Mouse (Mus musculus) liver, embryonic 13.5 days (tissue): ENCODE data around the gene Cntnap2. TPM values are rescaled to one million over a fixed set of nuclear protein-coding genes. Genes with fewer than 3 reads are reported as not detected.

Experiments
- ATAC-seq: fragments of 200-750 bp; cut with Nextera tagmentation; 2 replicates; pipeline ENCODE4 v1.8.0; 2017; ENCODE audit warnings: low read depth, mild to moderate bottlenecking, moderate number of reproducible peaks, moderate library complexity
- DNase-seq: peaks from one replicate; pipeline ENCODE4 v3.0.0; 2022
- H3K27ac ChIP-seq: fragments of 300-500 bp; sonication (generic); 2 replicates; pipeline ENCODE4 v1.5.1; 2015; ENCODE audit warnings: moderate library complexity, mild to moderate bottlenecking, inconsistent platforms
- H3K27me3 ChIP-seq: fragments of 300-500 bp; sonication (generic); 2 replicates; pipeline ENCODE4 v1.6.1; 2015; ENCODE audit warnings: mild to moderate bottlenecking, inconsistent platforms
- H3K36me3 ChIP-seq: fragments of 300-500 bp; sonication (generic); 2 replicates; pipeline ENCODE4 v1.6.1; 2015; ENCODE audit warnings: mild to moderate bottlenecking, inconsistent platforms
- H3K4me1 ChIP-seq: fragments of 300-500 bp; sonication (generic); replicated peaks from 2 replicates; pipeline ENCODE4 v1.6.1; 2015; ENCODE audit warnings: inconsistent platforms
- H3K4me2 ChIP-seq: fragments of 300-500 bp; sonication (generic); 2 replicates; pipeline ENCODE4 v1.6.1; 2015; ENCODE audit warnings: inconsistent platforms, mild to moderate bottlenecking, moderate library complexity
- H3K4me3 ChIP-seq: fragments of 300-500 bp; sonication (generic); replicated peaks from 2 replicates; pipeline ENCODE4 v1.5.1; 2015; ENCODE audit warnings: mild to moderate bottlenecking, inconsistent platforms
- H3K9ac ChIP-seq: fragments of 300-500 bp; sonication (generic); 2 replicates; pipeline ENCODE4 v1.6.1; 2015; ENCODE audit warnings: mild to moderate bottlenecking, inconsistent platforms
- H3K9me3 ChIP-seq: fragments of 300-500 bp; sonication (generic); replicated peaks from 2 replicates; pipeline ENCODE4 v1.6.1; 2016; ENCODE audit warnings: inconsistent platforms
- WGBS: fragments of 180-500 bp; shearing (Covaris S2); methylation state at CpG from one replicate; pipeline ENCODE4 v1.1.7; 2015; ENCODE audit not compliant: insufficient replicate concordance; 5-methylcytosine and 5-hydroxymethylcytosine counted together
- polyA plus RNA-seq: library from polyadenylated mRNA; unstranded; fragments of >200 nt; fragmentation: Nextera tagmentation; extraction: Ambion mirVana; gene quantifications from 2 replicates; pipeline ENCODE4 v1.2.1, GENCODE M21; 2015

Gene Cntnap2
- polyA plus RNA-seq, 1 experiment from 2014 or later, result 0.78 TPM

- 35% methylated on average over 2 of the region's 2 CpGs for WGBS
- Histone ChIP-seq H3K9ac (no peak overlapping the region), H3K4me3 (no peak overlapping the region), H3K4me1 (no peaks in the 10 kb centered on the region), H3K36me3 (no peaks in the 10 kb centered on the region), H3K27me3 (no peaks in the 10 kb centered on the region), H3K4me2 (no peak overlapping the region), H3K9me3 (no peaks in the 10 kb centered on the region), H3K27ac (no peak overlapping the region)
- DNase-seq (no peak), ATAC-seq (no peak)
Observed at GRCm38 (mm10) chr6:46716576-46716975, 1657.4 kb downstream of the Cntnap2 start.

GRCm38 (mm10) chr6:46733794-46734193 lies 1674.6 kb downstream of the Cntnap2 start:
- Histone ChIP-seq H3K4me2 (no peak overlapping the region), H3K4me1 (no peaks in the 10 kb centered on the region), H3K9me3 (no peaks in the 10 kb centered on the region), H3K9ac (no peak overlapping the region), H3K27me3 (no peaks in the 10 kb centered on the region), H3K4me3 (no peak overlapping the region), H3K36me3 (no peaks in the 10 kb centered on the region), H3K27ac (no peak overlapping the region)
- ATAC-seq, result no peak
- DNase-seq, result no peak

- Histone ChIP-seq H3K4me3 (no peak overlapping the region), H3K4me2 (no peak overlapping the region), H3K27me3 (no peaks in the 10 kb centered on the region), H3K9ac (no peak overlapping the region), H3K4me1 (no peaks in the 10 kb centered on the region), H3K9me3 (no peaks in the 10 kb centered on the region), H3K27ac (no peak overlapping the region), H3K36me3 (no peaks in the 10 kb centered on the region)
- ATAC-seq (no peak), DNase-seq (no peak)
Observed at GRCm38 (mm10) chr6:46748448-46748847, 1689.3 kb downstream of the Cntnap2 start.

GRCm38 (mm10) chr6:46763481-46763880 lies 1704.3 kb downstream of the Cntnap2 start:
- DNase-seq (no peak), ATAC-seq (no peak)
- no peak overlapping the region for H3K27ac ChIP-seq
- H3K9me3 ChIP-seq, result no peaks in the 10 kb centered on the region
- H3K4me1 ChIP-seq, result no peaks in the 10 kb centered on the region
- no peak overlapping the region for H3K9ac ChIP-seq
- H3K4me3 ChIP-seq, result no peak overlapping the region
- no peaks in the 10 kb centered on the region for H3K36me3 ChIP-seq
- H3K27me3 ChIP-seq, result no peaks in the 10 kb centered on the region
- 64% methylated on average over 3 of the region's 3 CpGs for WGBS
- H3K4me2 ChIP-seq, result no peak overlapping the region

GRCm38 (mm10) chr6:46774529-46774928 lies 1715.4 kb downstream of the Cntnap2 start:
- no peaks in the 10 kb centered on the region for H3K27me3 ChIP-seq
- DNase-seq, result no peak
- H3K27ac ChIP-seq, result no peak overlapping the region
- H3K4me3 ChIP-seq, result no peak overlapping the region
- no peaks in the 10 kb centered on the region for H3K36me3 ChIP-seq
- no peak overlapping the region for H3K4me2 ChIP-seq
- no peak overlapping the region for H3K9ac ChIP-seq
- ATAC-seq, result no peak
- H3K9me3 ChIP-seq, result no peaks in the 10 kb centered on the region
- no peaks in the 10 kb centered on the region for H3K4me1 ChIP-seq

GRCm38 (mm10) chr6:46802264-46803110 lies 1743.3 kb downstream of the Cntnap2 start:
- H3K27ac ChIP-seq, result no peak overlapping the region
- H3K9me3 ChIP-seq, result no peaks in the 10 kb centered on the region
- no peaks in the 10 kb centered on the region for H3K27me3 ChIP-seq
- H3K4me1 ChIP-seq, result no peaks in the 10 kb centered on the region
- no peak for DNase-seq
- no peak overlapping the region for H3K9ac ChIP-seq
- WGBS, result 23% methylated on average over 4 of the region's 4 CpGs
- ATAC-seq, result no peak
- no peak overlapping the region for H3K4me2 ChIP-seq
- H3K4me3 ChIP-seq, result no peak overlapping the region
- no peaks in the 10 kb centered on the region for H3K36me3 ChIP-seq

GRCm38 (mm10) chr6:46856635-46857034 lies 1797.5 kb downstream of the Cntnap2 start:
- H3K36me3 ChIP-seq, result no peaks in the 10 kb centered on the region
- no peaks in the 10 kb centered on the region for H3K4me1 ChIP-seq
- H3K4me3 ChIP-seq, result no peak overlapping the region
- H3K9me3 ChIP-seq, result no peaks in the 10 kb centered on the region
- no peak overlapping the region for H3K27ac ChIP-seq
- no peaks in the 10 kb centered on the region for H3K27me3 ChIP-seq
- DNase-seq, result no peak
- WGBS, result 51% methylated on average over 3 of the region's 3 CpGs
- ATAC-seq, result no peak
- H3K4me2 ChIP-seq, result no peak overlapping the region
- no peak overlapping the region for H3K9ac ChIP-seq

- ATAC-seq (no peak), DNase-seq (no peak)
- no peak overlapping the region for H3K4me3 ChIP-seq
- no peak overlapping the region for H3K27ac ChIP-seq
- H3K9me3 ChIP-seq, result no peaks in the 10 kb centered on the region
- H3K4me2 ChIP-seq, result no peak overlapping the region
- no peaks in the 10 kb centered on the region for H3K4me1 ChIP-seq
- no peaks in the 10 kb centered on the region for H3K36me3 ChIP-seq
- no peak overlapping the region for H3K9ac ChIP-seq
- 13% methylated on average over 5 of the region's 5 CpGs for WGBS
- H3K27me3 ChIP-seq, result no peaks in the 10 kb centered on the region
Observed at GRCm38 (mm10) chr6:46861076-46861475, 1801.9 kb downstream of the Cntnap2 start.

- no peaks in the 10 kb centered on the region for H3K4me1 ChIP-seq
- no peaks in the 10 kb centered on the region for H3K36me3 ChIP-seq
- DNase-seq (no peak), ATAC-seq (no peak)
- no peak overlapping the region for H3K9ac ChIP-seq
- H3K27ac ChIP-seq, result no peak overlapping the region
- H3K27me3 ChIP-seq, result no peaks in the 10 kb centered on the region
- H3K4me3 ChIP-seq, result no peak overlapping the region
- H3K4me2 ChIP-seq, result no peak overlapping the region
- no peaks in the 10 kb centered on the region for H3K9me3 ChIP-seq
Observed at GRCm38 (mm10) chr6:46866317-46866716, 1807.2 kb downstream of the Cntnap2 start.

- H3K36me3 ChIP-seq, result no peaks in the 10 kb centered on the region
- H3K9me3 ChIP-seq, result no peaks in the 10 kb centered on the region
- H3K4me2 ChIP-seq, result no peak overlapping the region
- no peak overlapping the region for H3K27ac ChIP-seq
- H3K9ac ChIP-seq, result no peak overlapping the region
- WGBS, result 30% methylated on average over 2 of the region's 2 CpGs
- H3K27me3 ChIP-seq, result no peaks in the 10 kb centered on the region
- DNase-seq, result no peak
- no peaks in the 10 kb centered on the region for H3K4me1 ChIP-seq
- no peak for ATAC-seq
- H3K4me3 ChIP-seq, result no peak overlapping the region
Observed at GRCm38 (mm10) chr6:46886230-46886629, 1827.1 kb downstream of the Cntnap2 start.

GRCm38 (mm10) chr6:46909167-46909566 lies 1850.0 kb downstream of the Cntnap2 start:
- Histone ChIP-seq H3K4me2 (no peak overlapping the region), H3K4me1 (no peaks in the 10 kb centered on the region), H3K27me3 (no peaks in the 10 kb centered on the region), H3K9me3 (no peaks in the 10 kb centered on the region), H3K27ac (no peak overlapping the region), H3K9ac (no peak overlapping the region), H3K36me3 (no peaks in the 10 kb centered on the region), H3K4me3 (no peak overlapping the region)
- WGBS, result 48% methylated on average over 2 of the region's 2 CpGs
- ATAC-seq (no peak), DNase-seq (no peak)

- H3K27me3 ChIP-seq, result no peaks in the 10 kb centered on the region
- WGBS, result 51% methylated on average over 8 of the region's 8 CpGs
- DNase-seq (no peak), ATAC-seq (no peak)
- H3K9me3 ChIP-seq, result no peaks in the 10 kb centered on the region
- no peak overlapping the region for H3K4me2 ChIP-seq
- no peak overlapping the region for H3K9ac ChIP-seq
- H3K27ac ChIP-seq, result no peak overlapping the region
- no peak overlapping the region for H3K4me3 ChIP-seq
- no peaks in the 10 kb centered on the region for H3K36me3 ChIP-seq
- no peaks in the 10 kb centered on the region for H3K4me1 ChIP-seq
Observed at GRCm38 (mm10) chr6:46918701-46919274, 1859.6 kb downstream of the Cntnap2 start.
